8 mouse cellular contexts compared by ENCODE assay signal in the genomic region with DNA sequence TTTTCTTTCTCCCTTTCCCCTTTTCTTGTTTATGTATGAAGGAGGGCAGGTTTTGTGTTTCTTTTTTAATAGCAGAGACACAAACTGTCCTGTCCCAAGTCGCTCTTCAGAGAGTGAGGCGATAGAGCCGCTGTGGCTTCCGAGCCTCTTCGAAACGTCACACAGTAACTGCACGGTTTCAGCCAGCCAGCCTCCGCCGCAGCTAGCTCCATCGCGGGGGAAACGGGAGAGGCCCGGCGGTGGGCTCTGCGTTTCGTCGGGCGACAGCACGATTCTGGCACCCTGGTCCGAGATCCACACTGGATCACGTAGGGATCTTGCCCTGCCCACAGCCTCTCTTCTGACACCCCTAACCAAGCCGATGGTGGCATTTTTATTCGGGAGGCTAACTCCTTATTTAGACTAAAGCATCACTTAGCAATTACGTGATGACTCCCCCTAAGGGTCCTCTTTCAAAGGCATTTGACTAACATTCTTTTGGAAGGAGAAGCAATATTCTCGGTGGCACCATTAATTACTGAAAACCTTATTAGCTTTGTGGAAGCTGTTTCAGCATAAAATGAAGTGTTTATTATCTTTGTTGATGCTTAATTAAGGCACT. TPM values are rescaled to one million over a fixed set of nuclear protein-coding genes. Genes with fewer than 3 reads are reported as not detected.
DNase-seq lines count a peak whose midpoint lies in the region; ATAC-seq lines count a peak whose summit lies in the region.

No protein-coding gene starts in this region.

- H3K9ac ChIP-seq in intestine, embryonic 15.5 days = peak overlapping the region; percentile 76
- peak overlapping the region; percentile 78 for H3K9ac ChIP-seq in limb, embryonic 13.5 days

- peak overlapping the region; percentile 68 for H3K4me3 ChIP-seq in intestine, embryonic 15.5 days (replicated peaks)
- peak overlapping the region; percentile 69 for H3K4me3 ChIP-seq in limb, embryonic 13.5 days
- peak overlapping the region; percentile 65 for H3K4me3 ChIP-seq in midbrain, embryonic 10.5 days

- peaks cover 8% of the 10 kb centered on the region; the same call in 1 of the 2 replicates for H3K4me1 ChIP-seq in intestine, embryonic 15.5 days (replicated peaks)
- peaks cover 9% of the 10 kb centered on the region for H3K4me1 ChIP-seq in limb, embryonic 13.5 days
- peaks cover 12% of the 10 kb centered on the region for H3K4me1 ChIP-seq in midbrain, embryonic 10.5 days

- peak overlapping the region; percentile 93 for H3K27ac ChIP-seq in intestine, embryonic 15.5 days
- peak overlapping the region; percentile 80 for H3K27ac ChIP-seq in limb, embryonic 13.5 days
- peak overlapping the region; percentile 87 for H3K27ac ChIP-seq in midbrain, embryonic 10.5 days (replicated peaks)

- under 1% methylated on average over 25 of the region's 25 CpGs for WGBS in intestine, embryonic 15.5 days
- under 1% methylated on average over 25 of the region's 25 CpGs for WGBS in limb, embryonic 13.5 days
- under 1% methylated on average over 25 of the region's 25 CpGs for WGBS in midbrain, embryonic 10.5 days

- H3K4me2 ChIP-seq in intestine, embryonic 15.5 days (replicated peaks) = peak overlapping the region; percentile 83
- peak overlapping the region; percentile 71 for H3K4me2 ChIP-seq in limb, embryonic 13.5 days (replicated peaks)

- no peaks in the 10 kb centered on the region for H3K27me3 ChIP-seq in intestine, embryonic 15.5 days (replicated peaks)
- no peaks in the 10 kb centered on the region for H3K27me3 ChIP-seq in limb, embryonic 13.5 days
- peaks cover 9% of the 10 kb centered on the region; the same call in 1 of the 2 replicates for H3K27me3 ChIP-seq in midbrain, embryonic 10.5 days (ENCODE audit: low read depth, poor library complexity, severe bottlenecking)

- H3K9me3 ChIP-seq in intestine, embryonic 15.5 days = no peaks in the 10 kb centered on the region
- no peaks in the 10 kb centered on the region for H3K9me3 ChIP-seq in limb, embryonic 13.5 days
- H3K9me3 ChIP-seq in midbrain, embryonic 10.5 days (replicated peaks) = no peaks in the 10 kb centered on the region

- peak; percentile 66 for ATAC-seq in intestine, embryonic 15.5 days
- peak; percentile 52 for ATAC-seq in limb, embryonic 13.5 days (ENCODE audit: low FRiP score, low read depth)

- H3K36me3 ChIP-seq in intestine, embryonic 15.5 days = 0 out of 2 replicates have a peak, but pooled peaks cover under 1% of the 10 kb centered on the region
- peaks cover 13% of the 10 kb centered on the region for H3K36me3 ChIP-seq in limb, embryonic 13.5 days
- peaks cover 7% of the 10 kb centered on the region for H3K36me3 ChIP-seq in midbrain, embryonic 10.5 days

- DNase-seq in adrenal gland, adult 18-20 months (ENCODE audit: low spot score in 2 of 2) = peak; percentile 46 to 58
- DNase-seq in adrenal gland, postnatal 4 days (ENCODE audit: low spot score in 2 of 2) = no peak
- DNase-seq in cerebellum, adult 9-11 months = peak; percentile 70
- DNase-seq in frontal cortex, postnatal 25 days (ENCODE audit: low spot score in 2 of 2) = peak; percentile 31 to 39
- DNase-seq in midbrain, embryonic 10.5 days (ENCODE audit: low spot score) = peak; percentile 68
- DNase-seq in spleen, postnatal 10 days (ENCODE audit: low spot score in 2 of 2) = peak; percentile 53 to 61

RNA-seq across cellular contexts. Expression of a gene that starts 0.6 kb away (rescaled TPM):
- 10 to 100 TPM; 32.2 to 42.1 TPM for total RNA-seq in adrenal gland, adult 18-20 months (2021)
- 10 to 100 TPM; 37.1 to 39.0 TPM for total RNA-seq in adrenal gland, postnatal 4 days (2021)
- 56.3 and 61.3 TPM in 2 replicates for polyA plus RNA-seq in intestine, embryonic 15.5 days (2015; fragmentation: Nextera tagmentation; extraction: Ambion mirVana)
- 42.6 and 44.9 TPM in 2 replicates for polyA plus RNA-seq in limb, embryonic 13.5 days (2015; fragmentation: Nextera tagmentation; extraction: Ambion mirVana)
- 23.4 and 23.7 TPM in 2 replicates for polyA plus RNA-seq in midbrain, embryonic 10.5 days (2016; fragmentation: Nextera tagmentation; extraction: Ambion mirVana)

RNA-seq across cellular contexts. Expression of a gene that starts 59.6 kb away (rescaled TPM):
- 10 to 100 TPM; 31.9 to 43.7 TPM for total RNA-seq in adrenal gland, adult 18-20 months (2021)
- total RNA-seq in adrenal gland, postnatal 4 days (2021) = 10 to 100 TPM; 50.5 to 53.2 TPM
- 54.6 and 63.6 TPM in 2 replicates for polyA plus RNA-seq in intestine, embryonic 15.5 days (2015; fragmentation: Nextera tagmentation; extraction: Ambion mirVana)
- 84.3 and 84.8 TPM in 2 replicates for polyA plus RNA-seq in limb, embryonic 13.5 days (2015; fragmentation: Nextera tagmentation; extraction: Ambion mirVana)
- 56.2 and 58.3 TPM in 2 replicates for polyA plus RNA-seq in midbrain, embryonic 10.5 days (2016; fragmentation: Nextera tagmentation; extraction: Ambion mirVana)

RNA-seq across cellular contexts. Expression of a gene that starts 59.8 kb away (rescaled TPM):
- 1 to 10 TPM; 6.2 to 7.7 TPM for total RNA-seq in adrenal gland, adult 18-20 months (2021)
- total RNA-seq in adrenal gland, postnatal 4 days (2021) = 1 to 10 TPM; 6.3 to 7.5 TPM
- 11.6 and 11.8 TPM in 2 replicates for polyA plus RNA-seq in intestine, embryonic 15.5 days (2015; fragmentation: Nextera tagmentation; extraction: Ambion mirVana)
- polyA plus RNA-seq in limb, embryonic 13.5 days (2015; fragmentation: Nextera tagmentation; extraction: Ambion mirVana) = 10.9 and 11.7 TPM in 2 replicates
- 13.0 and 14.8 TPM in 2 replicates for polyA plus RNA-seq in midbrain, embryonic 10.5 days (2016; fragmentation: Nextera tagmentation; extraction: Ambion mirVana)

Comparison
In these comparisons a context has a peak if more than half of its experiments do, and no peak if none do; other contexts are left out.
1. DNase-seq: peak in adrenal gland, adult 18-20 months (2 of 2), cerebellum, adult 9-11 months (single experiment), frontal cortex, postnatal 25 days (2 of 2), midbrain, embryonic 10.5 days (single experiment) and spleen, postnatal 10 days (2 of 2); none in adrenal gland, postnatal 4 days (0 of 2).
2. Peak in every context shown above with its lines, with median percentiles within 50 percentile points of each other: H3K27ac ChIP-seq and H3K4me3 ChIP-seq.